Mouse (Mus musculus) layer of hippocampus, postnatal 14 days (tissue): ENCODE results near the gene Prss27. TPM values are rescaled to one million over a fixed set of nuclear protein-coding genes. Genes with fewer than 3 reads are reported as not detected.

Source experiments
- DNase-seq, 2 experiments: peaks; one replicate each; pipeline ENCODE4 v3.0.0; 2021 to 2022; ENCODE audit warnings: low spot score in 2 of 2, mixed read lengths in 1 of 2
- long read RNA-seq, 2 experiments: library from polyadenylated mRNA; stranded (forward); transcript quantifications; one replicate each; pipeline ENCODE4 v2.0.0; 2021
- total RNA-seq, 2 experiments: library from RNA; stranded (reverse); gene quantifications; 2 replicates each; pipeline ENCODE4 v1.2.3; 2021

The Prss27 gene
- total RNA-seq: not detected
- long read RNA-seq, experiment 1: 0 reads
- long read RNA-seq, experiment 2, partial matches to known transcripts: 0 of 1 reads
- long read RNA-seq, experiment 2, other reads (novel, unspliced or antisense): 1 of 1 reads

DNA sequence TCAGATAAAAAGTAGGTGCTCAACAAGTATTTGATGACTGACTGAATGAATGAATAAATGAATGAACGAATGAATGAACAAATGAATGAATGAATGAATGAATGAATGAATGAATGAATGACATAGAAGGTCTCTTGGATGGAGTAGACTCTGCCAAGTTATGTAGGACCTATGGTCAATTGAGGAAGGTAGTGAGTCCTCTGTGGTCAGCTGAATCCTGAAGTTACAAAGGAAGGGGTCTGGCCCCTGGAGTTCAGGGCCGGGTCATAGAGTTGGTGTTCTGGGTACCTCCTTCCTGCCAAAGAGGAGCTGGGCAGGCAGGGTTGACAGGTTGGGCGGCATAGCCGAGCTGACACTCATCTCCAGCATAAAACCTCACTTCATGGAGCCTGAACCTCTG is at the start of gene Prss27:
Prss27 (plus strand) TSS at position 301 of the 400 bp plus-strand sequence.
- DNase-seq: no peak

GRCm38 (mm10) chr17:23989802-23990201 is 48.1 kb upstream of the Prss27 start:
- no peak for DNase-seq

- no peak for DNase-seq
Observed at GRCm38 (mm10) chr17:23992789-23993553, 45.0 kb upstream of the Prss27 start.

DNA sequence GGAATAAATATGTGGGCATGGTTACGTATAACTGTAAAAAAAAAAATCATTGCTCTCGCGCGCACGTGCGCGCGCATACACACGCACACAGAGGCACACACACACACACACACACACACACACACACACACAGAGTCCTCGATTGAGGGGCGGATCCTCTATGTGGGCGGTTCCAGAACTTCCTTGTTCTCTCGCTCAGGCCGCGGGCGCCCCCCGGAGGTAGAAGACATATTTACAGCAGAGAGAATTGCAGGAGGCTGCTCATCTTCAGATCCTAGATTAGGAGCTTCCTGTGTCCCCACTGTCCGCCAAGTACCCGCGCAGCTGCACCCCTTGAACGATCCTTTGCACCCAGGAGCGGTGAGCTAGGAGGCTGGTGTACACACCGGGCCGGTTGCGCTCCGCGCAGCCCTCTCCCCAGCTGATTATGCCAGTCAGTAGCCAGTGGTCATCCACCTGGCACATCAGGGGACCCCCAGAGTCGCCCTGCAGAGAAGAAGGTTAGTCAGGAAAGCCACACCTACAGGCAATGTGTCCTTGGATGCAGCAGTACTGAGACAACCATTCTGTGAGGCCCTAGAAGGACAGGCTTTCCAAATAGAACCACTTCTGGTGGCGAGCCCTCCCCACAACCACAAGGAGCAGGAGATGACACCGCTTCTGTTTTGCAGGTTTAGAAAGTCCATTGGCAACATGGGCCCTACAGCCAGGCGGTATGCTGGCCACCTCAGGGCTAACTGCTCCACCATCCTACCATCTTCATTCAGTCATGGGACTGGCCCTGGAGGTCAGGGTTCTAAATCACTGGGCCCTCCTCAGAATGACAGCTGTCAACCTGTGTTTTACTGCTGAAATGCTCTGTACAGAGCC is 44.1 kb upstream of the Prss27 start:
- peak; percentile 93 to 96 for DNase-seq

GRCm38 (mm10) chr17:23994667-23995066 is 43.3 kb upstream of the Prss27 start:
- no peak for DNase-seq

GRCm38 (mm10) chr17:23995421-23995820 is 42.5 kb upstream of the Prss27 start:
- no peak for DNase-seq

DNA sequence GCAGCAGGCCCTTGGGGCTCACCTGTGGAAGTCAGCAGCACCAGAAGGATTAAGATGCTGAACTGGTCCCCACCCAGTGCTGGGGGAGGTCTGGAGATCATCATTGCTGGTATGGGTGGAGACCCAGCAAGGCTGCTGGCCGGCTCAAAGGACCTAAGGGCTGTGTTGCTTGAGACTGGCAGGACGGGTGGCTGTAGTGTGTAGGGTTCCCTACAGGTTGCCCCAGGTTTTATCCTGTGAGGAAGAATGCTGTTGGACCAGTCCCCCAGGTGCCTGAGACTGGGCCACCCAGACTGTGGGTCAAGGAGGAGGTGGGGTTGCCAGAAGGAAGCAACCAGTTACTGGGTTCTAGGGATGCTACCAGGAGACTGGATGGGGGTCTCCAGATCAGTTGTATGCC is 40.0 kb upstream of the Prss27 start, which contains the start of gene Prss22:
Prss22 (minus strand) TSS at position 200 of the 400 bp plus-strand sequence.
- no peak for DNase-seq

- no peak for DNase-seq
Observed at GRCm38 (mm10) chr17:23998383-23998782, 39.6 kb upstream of the Prss27 start.

DNA sequence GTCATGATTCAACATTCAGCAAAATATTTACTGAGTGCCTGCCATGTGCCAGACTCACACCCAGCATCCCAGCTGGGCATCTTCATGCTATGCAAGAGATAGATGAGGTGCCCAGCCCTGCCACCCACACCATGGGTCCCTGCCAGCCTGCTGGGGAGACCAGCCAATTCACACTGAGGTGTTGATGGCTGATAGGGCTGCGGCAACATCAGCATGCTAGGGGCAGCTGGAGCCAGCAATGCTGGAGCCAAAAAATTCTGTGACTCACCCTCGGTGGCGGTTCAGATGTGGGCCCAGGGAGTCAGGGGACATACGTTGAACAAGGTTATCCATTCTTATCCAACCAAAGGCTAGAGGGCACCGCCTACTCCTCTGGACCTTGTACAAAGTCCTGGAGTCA is 37.5 kb upstream of the Prss27 start:
- DNase-seq: peak; percentile 52 to 64

GRCm38 (mm10) chr17:24004071-24004665 is 33.8 kb upstream of the Prss27 start:
- DNase-seq: no peak

DNA sequence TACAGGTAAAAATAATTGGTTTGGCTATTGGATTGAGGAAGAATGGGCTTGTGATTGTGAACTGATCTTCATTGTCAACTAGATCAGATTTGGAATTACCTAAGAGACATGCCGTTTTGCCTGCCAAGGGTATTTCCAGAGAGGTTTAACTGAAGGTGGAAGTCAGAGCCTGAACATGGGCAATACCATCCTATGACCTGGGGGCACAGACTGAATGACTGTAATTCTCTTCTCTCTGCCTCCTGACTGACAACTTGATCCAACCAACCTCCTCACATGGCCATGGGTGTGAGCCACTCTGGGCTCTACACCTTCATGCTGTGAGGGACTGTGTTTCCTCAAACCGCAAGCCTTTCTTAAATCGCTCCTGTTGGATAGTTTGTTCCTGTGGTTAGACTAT is 32.9 kb upstream of the Prss27 start:
- DNase-seq: no peak

DNA sequence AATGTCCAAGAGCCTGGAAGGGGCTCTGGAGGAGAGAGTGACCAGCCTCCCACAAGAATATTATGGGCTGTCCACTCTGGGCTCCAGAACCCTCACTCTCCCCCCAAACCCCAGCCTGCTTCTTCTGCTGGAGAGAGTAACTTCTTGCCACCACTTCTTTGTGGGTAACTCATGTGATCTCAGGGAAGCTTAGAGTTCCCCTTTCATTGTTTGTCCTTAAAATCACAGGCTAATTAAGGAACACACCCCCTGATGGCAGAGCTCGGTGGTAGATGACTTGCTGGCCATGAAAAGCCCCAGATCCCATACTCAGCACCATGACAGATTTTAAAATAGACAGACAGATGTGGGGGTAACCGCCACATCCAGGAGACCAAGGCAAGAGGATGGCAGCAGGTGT is 31.0 kb upstream of the Prss27 start:
- DNase-seq: no peak

DNA sequence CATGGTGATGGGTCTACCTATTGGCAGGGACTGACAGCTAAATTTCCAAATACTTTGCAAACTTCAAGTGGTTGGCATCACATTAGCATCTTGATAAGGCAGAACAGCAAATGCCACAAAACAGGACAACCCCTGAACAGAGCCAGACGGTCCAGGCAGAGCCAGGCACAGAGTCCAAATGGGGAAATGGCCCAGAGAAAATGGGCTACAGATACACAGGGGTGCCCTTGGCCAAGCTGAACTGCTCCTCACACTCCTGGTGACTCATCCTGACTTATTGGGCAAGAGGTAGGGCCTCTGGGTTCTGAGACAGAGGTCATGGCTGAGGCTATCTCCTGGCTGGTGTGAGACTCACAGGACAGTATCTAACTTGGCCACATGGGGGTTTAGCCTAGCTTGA is 30.6 kb upstream of the Prss27 start:
- no peak for DNase-seq

GRCm38 (mm10) chr17:24008105-24008504 is 29.8 kb upstream of the Prss27 start:
- DNase-seq: no peak

- DNase-seq: no peak
Observed at GRCm38 (mm10) chr17:24009617-24010016, 28.3 kb upstream of the Prss27 start.

DNA sequence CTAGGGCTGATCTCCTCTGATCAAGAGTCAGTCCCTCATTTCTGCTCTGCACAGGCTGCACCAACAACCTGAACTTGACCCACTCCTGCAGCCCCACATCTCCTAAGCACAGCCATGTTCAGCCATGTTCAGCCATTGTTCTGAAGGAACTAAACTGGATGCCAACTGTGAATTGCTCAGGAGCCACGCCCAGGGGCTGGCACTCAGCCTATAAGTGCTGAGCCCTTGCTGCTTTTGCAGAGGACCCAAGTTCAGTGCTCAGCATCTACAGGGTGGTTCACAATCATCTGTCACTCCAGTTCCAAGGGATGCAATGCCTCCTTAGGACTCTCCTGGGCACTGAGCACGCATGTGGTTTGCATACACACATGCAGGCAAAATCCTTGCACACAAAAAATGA is 25.0 kb upstream of the Prss27 start:
- DNase-seq: no peak

DNA sequence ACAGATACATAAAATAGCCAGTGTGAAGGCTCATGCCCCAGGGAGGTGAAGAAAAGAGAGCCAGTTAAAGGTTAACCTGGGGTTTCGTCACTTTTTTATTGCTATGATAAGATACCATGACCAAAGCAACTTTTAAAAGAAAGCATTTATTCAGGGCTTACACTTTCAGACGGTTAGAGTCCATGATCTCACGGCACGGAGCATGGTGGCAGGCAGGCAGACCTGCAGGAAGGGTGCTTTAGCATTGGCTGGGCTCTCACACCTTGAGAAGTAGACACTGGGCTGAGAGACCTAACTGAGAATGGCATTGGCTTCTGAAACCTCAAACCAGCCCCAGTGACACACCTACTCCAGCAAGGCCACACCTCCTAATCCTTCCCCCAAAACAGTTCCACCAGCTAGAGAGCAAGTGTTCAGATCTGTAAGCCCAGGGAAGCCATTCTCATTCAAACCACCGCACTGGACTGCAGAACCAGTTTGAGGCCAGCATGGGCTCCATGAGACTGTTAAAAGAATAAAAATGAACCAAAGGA is 23.4 kb upstream of the Prss27 start:
- no peak for DNase-seq

- DNase-seq: no peak
Observed at GRCm38 (mm10) chr17:24015727-24016126, 22.2 kb upstream of the Prss27 start.

GRCm38 (mm10) chr17:24020696-24021095 is 17.2 kb upstream of the Prss27 start:
- no peak for DNase-seq

GRCm38 (mm10) chr17:24021375-24022199 is 16.4 kb upstream of the Prss27 start:
- no peak for DNase-seq
